Mouse (Mus musculus): ENCODE data around the gene Cnih1. TPM values are rescaled to one million over a fixed set of nuclear protein-coding genes. Genes with fewer than 3 reads are reported as not detected.

The Cnih1 gene
- polyA plus RNA-seq, 2 experiments: 104 to 202 TPM

- Histone ChIP-seq H3K27ac (replicated peaks; ENCODE audit: low read depth, low read length) (no peak overlapping the region), H3K36me3 (ENCODE audit: control insufficient read depth, insufficient read depth, low read length) (peaks cover 66% of the 10 kb centered on the region), H3K27me3 (ENCODE audit: control insufficient read depth, insufficient read depth, low read length) (no peaks in the 10 kb centered on the region), H3K9me3 (ENCODE audit: control insufficient read depth, low read length) (0 out of 2 replicates have a peak, but pooled peaks cover 4% of the 10 kb centered on the region), H3K4me3 (replicated peaks; ENCODE audit: low read length) (no peak overlapping the region), H3K4me1 (ENCODE audit: control insufficient read depth, insufficient read depth, low read length) (peaks cover 16% of the 10 kb centered on the region), H3K4me2 (replicated peaks; ENCODE audit: low read depth, low read length, severe bottlenecking) (no peak overlapping the region), H3K9ac (ENCODE audit: low read depth, low read length, severe bottlenecking) (no peak overlapping the region)
- ATAC-seq (ENCODE audit: low FRiP score, low read depth) (no peak), DNase-seq (ENCODE audit: low spot score) (no peak)
- WGBS: 92% methylated on average over 7 of the region's 7 CpGs
- no peak for TF ChIP-seq POLR2A (IDR thresholded peaks at IDR 0.05; ENCODE audit: borderline replicate concordance, extremely low read depth, insufficient read depth, insufficient read length)
Measured at GRCm38 (mm10) chr14:46781086-46781485, 7.1 kb downstream of the Cnih1 start.

- H3K36me3 ChIP-seq (ENCODE audit: control insufficient read depth, insufficient read depth, low read length): peaks cover 77% of the 10 kb centered on the region
- no peak overlapping the region for H3K4me3 ChIP-seq (replicated peaks; ENCODE audit: low read length)
- no peaks in the 10 kb centered on the region for H3K27me3 ChIP-seq (ENCODE audit: control insufficient read depth, insufficient read depth, low read length)
- TF ChIP-seq POLR2A (IDR thresholded peaks at IDR 0.05; ENCODE audit: borderline replicate concordance, extremely low read depth, insufficient read depth, insufficient read length): no peak
- H3K4me1 ChIP-seq (ENCODE audit: control insufficient read depth, insufficient read depth, low read length): peaks cover 5% of the 10 kb centered on the region; the same call in 1 of the 2 replicates
- no peak overlapping the region for H3K9ac ChIP-seq (ENCODE audit: low read depth, low read length, severe bottlenecking)
- ATAC-seq (ENCODE audit: low FRiP score, low read depth) (no peak), DNase-seq (ENCODE audit: low spot score) (no peak)
- no peak overlapping the region for H3K4me2 ChIP-seq (replicated peaks; ENCODE audit: low read depth, low read length, severe bottlenecking)
- WGBS: 92% methylated on average over 7 of the region's 7 CpGs
- H3K9me3 ChIP-seq (ENCODE audit: control insufficient read depth, low read length): 0 out of 2 replicates have a peak, but pooled peaks cover 4% of the 10 kb centered on the region
- H3K27ac ChIP-seq (replicated peaks; ENCODE audit: low read depth, low read length): no peak overlapping the region
Measured at GRCm38 (mm10) chr14:46779217-46779616, 9.0 kb downstream of the Cnih1 start.

GRCm38 (mm10) chr14:46778756-46779155 is 9.5 kb downstream of the Cnih1 start:
- Histone ChIP-seq H3K9ac (ENCODE audit: low read depth, low read length, severe bottlenecking) (no peak overlapping the region), H3K4me2 (replicated peaks; ENCODE audit: low read depth, low read length, severe bottlenecking) (no peak overlapping the region), H3K4me1 (ENCODE audit: control insufficient read depth, insufficient read depth, low read length) (peaks cover 3% of the 10 kb centered on the region; the same call in 1 of the 2 replicates), H3K27ac (replicated peaks; ENCODE audit: low read depth, low read length) (no peak overlapping the region), H3K36me3 (ENCODE audit: control insufficient read depth, insufficient read depth, low read length) (peaks cover 79% of the 10 kb centered on the region), H3K27me3 (ENCODE audit: control insufficient read depth, insufficient read depth, low read length) (no peaks in the 10 kb centered on the region), H3K9me3 (ENCODE audit: control insufficient read depth, low read length) (0 out of 2 replicates have a peak, but pooled peaks cover 4% of the 10 kb centered on the region), H3K4me3 (replicated peaks; ENCODE audit: low read length) (no peak overlapping the region)
- no peak for DNase-seq (ENCODE audit: low spot score)
- 93% methylated on average over 9 of the region's 9 CpGs for WGBS
- ATAC-seq (ENCODE audit: low FRiP score, low read depth): no peak
- TF ChIP-seq POLR2A (IDR thresholded peaks at IDR 0.05; ENCODE audit: borderline replicate concordance, extremely low read depth, insufficient read depth, insufficient read length): no peak

GRCm38 (mm10) chr14:46770036-46770435 is 18.2 kb downstream of the Cnih1 start:
- Histone ChIP-seq H3K9ac (ENCODE audit: low read depth, low read length, severe bottlenecking) (no peak overlapping the region), H3K36me3 (ENCODE audit: control insufficient read depth, insufficient read depth, low read length) (peaks cover 68% of the 10 kb centered on the region), H3K27me3 (ENCODE audit: control insufficient read depth, insufficient read depth, low read length) (no peaks in the 10 kb centered on the region), H3K4me3 (replicated peaks; ENCODE audit: low read length) (no peak overlapping the region), H3K9me3 (ENCODE audit: control insufficient read depth, low read length) (no peaks in the 10 kb centered on the region), H3K27ac (replicated peaks; ENCODE audit: low read depth, low read length) (no peak overlapping the region), H3K4me2 (replicated peaks; ENCODE audit: low read depth, low read length, severe bottlenecking) (no peak overlapping the region), H3K4me1 (ENCODE audit: control insufficient read depth, insufficient read depth, low read length) (no peaks in the 10 kb centered on the region)
- 90% methylated on average over 6 of the region's 6 CpGs for WGBS
- ATAC-seq (ENCODE audit: low FRiP score, low read depth) (no peak), DNase-seq (ENCODE audit: low spot score) (no peak)
- no peak for TF ChIP-seq POLR2A (IDR thresholded peaks at IDR 0.05; ENCODE audit: borderline replicate concordance, extremely low read depth, insufficient read depth, insufficient read length)

- WGBS: 90% methylated on average over 12 of the region's 12 CpGs
- Histone ChIP-seq H3K36me3 (ENCODE audit: control insufficient read depth, insufficient read depth, low read length) (peaks cover 52% of the 10 kb centered on the region), H3K9me3 (ENCODE audit: control insufficient read depth, low read length) (no peaks in the 10 kb centered on the region), H3K4me2 (replicated peaks; ENCODE audit: low read depth, low read length, severe bottlenecking) (no peak overlapping the region), H3K4me1 (ENCODE audit: control insufficient read depth, insufficient read depth, low read length) (no peaks in the 10 kb centered on the region), H3K9ac (ENCODE audit: low read depth, low read length, severe bottlenecking) (no peak overlapping the region), H3K27ac (replicated peaks; ENCODE audit: low read depth, low read length) (no peak overlapping the region), H3K4me3 (replicated peaks; ENCODE audit: low read length) (no peak overlapping the region), H3K27me3 (ENCODE audit: control insufficient read depth, insufficient read depth, low read length) (no peaks in the 10 kb centered on the region)
- DNase-seq (ENCODE audit: low spot score): no peak
- no peak for TF ChIP-seq POLR2A (IDR thresholded peaks at IDR 0.05; ENCODE audit: borderline replicate concordance, extremely low read depth, insufficient read depth, insufficient read length)
- ATAC-seq (ENCODE audit: low FRiP score, low read depth): no peak
Measured at GRCm38 (mm10) chr14:46767116-46767515, 21.1 kb downstream of the Cnih1 start.

All from limb, embryonic 14.5 days (tissue).